Mouse (Mus musculus): ENCODE data around the gene Olfr288. TPM values are rescaled to one million over a fixed set of nuclear protein-coding genes. Genes with fewer than 3 reads are reported as not detected.

Olfr288 gene
- polyA plus RNA-seq (2012; rRNA removed), result not detected in 2 replicates

DNA sequence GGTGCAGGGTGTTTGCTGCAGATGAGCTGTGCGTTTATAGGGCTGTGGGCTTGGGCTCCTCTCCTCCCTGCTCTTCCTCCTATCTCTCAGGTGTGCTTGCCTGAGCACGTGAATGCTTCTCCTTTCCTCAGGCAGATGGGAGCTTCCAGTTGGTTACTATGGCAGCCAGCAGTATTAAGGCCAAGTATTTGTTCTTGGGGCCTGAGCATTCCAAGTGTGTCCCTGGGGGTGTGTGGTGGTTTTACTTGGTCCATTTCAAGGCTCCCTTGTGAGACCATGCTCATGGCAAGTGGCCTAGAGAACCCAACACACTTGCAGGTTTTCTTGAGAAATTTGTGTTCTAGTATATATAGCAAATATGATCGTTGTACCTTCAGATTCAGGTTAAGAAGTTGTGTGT is at the start of gene Olfr288:
Olfr288 (minus strand) TSS at position 101 of the 400 bp plus-strand sequence.
- no peak within 1 kb of the TSS for H3K4me3 ChIP-seq (ENCODE audit: extremely low read depth, insufficient read depth, insufficient read length)
- no peaks in the 10 kb centered on the region for H3K36me3 ChIP-seq (ENCODE audit: control insufficient read depth, insufficient read depth, low read length)
- no peaks in the 10 kb centered on the region for H3K27me3 ChIP-seq (ENCODE audit: control insufficient read depth, insufficient read depth, low read length)
- H3K27ac ChIP-seq (ENCODE audit: insufficient read depth, low read length), result no peak within 1 kb of the TSS
- WGBS, result 74% methylated on average over 3 of the region's 3 CpGs
- no peak for TF ChIP-seq POLR2A (IDR thresholded peaks at IDR 0.05; ENCODE audit: low read depth, low read length)
- no peak for TF ChIP-seq CTCF (IDR thresholded peaks at IDR 0.05; ENCODE audit: extremely low read depth, insufficient read depth, insufficient read length, insufficient replicate concordance)
- DNase-seq (ENCODE audit: low read depth in 1 of 2, low spot score in 2 of 2), result no peak
- H3K4me1 ChIP-seq (ENCODE audit: control insufficient read depth, insufficient read depth, insufficient read length), result no peaks in the 10 kb centered on the region

DNA sequence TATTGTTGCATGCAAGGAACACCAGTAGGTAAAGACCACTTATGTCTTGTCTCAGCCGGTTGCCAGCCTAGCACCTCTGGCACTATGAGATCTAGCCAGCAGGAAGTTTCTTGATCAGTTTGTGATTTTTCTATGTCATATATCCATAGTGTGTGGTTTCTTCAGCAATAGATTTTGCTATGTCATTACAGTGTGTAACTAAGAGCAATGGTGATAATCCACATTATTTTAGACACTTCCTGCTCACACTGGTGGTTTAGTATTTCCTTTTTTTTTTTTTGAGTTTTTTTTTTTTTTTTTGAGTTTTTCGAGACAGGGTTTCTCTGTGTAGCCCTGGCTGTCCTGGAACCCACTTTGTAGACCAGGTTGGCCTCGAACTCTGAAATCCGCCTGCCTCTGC is 40.1 kb upstream of the Olfr288 start:
- Histone ChIP-seq H3K4me1 (ENCODE audit: control insufficient read depth, insufficient read depth, insufficient read length) (no peaks in the 10 kb centered on the region), H3K36me3 (ENCODE audit: control insufficient read depth, insufficient read depth, low read length) (no peaks in the 10 kb centered on the region), H3K27me3 (ENCODE audit: control insufficient read depth, insufficient read depth, low read length) (no peaks in the 10 kb centered on the region), H3K27ac (ENCODE audit: insufficient read depth, low read length) (no peak overlapping the region), H3K4me3 (ENCODE audit: extremely low read depth, insufficient read depth, insufficient read length) (no peak overlapping the region)
- TF ChIP-seq CTCF (IDR thresholded peaks at IDR 0.05; ENCODE audit: extremely low read depth, insufficient read depth, insufficient read length, insufficient replicate concordance) (no peak), POLR2A (IDR thresholded peaks at IDR 0.05; ENCODE audit: low read depth, low read length) (no peak)
- WGBS, result 39% methylated on average over 4 of the region's 4 CpGs
- no peak for DNase-seq (ENCODE audit: low read depth in 1 of 2, low spot score in 2 of 2)

DNA sequence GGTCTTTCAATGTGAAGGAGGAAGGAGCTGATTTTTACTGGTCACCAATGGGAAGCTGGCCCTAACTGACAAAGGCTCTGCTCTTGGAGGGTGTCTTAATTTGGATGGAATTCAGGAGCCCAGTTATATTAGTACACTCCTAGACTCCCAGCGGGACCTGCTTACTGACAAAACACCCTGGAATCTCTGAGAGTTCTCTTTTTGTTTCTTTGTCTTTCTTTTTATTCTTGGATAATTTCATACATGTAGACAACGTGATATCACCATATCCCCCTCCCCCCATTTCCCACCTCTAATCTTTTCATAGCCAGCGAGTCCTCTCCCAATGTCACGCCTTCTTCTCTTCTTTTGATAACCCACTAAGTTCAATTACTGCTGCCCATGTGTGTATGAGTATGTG is 39.0 kb upstream of the Olfr288 start, which contains the start of gene Olfr286:
Olfr286 (minus strand) TSS at position 101 of the 400 bp plus-strand sequence.
- no peak for TF ChIP-seq CTCF (IDR thresholded peaks at IDR 0.05; ENCODE audit: extremely low read depth, insufficient read depth, insufficient read length, insufficient replicate concordance)
- no peak for TF ChIP-seq POLR2A (IDR thresholded peaks at IDR 0.05; ENCODE audit: low read depth, low read length)
- no peaks in the 10 kb centered on the region for H3K36me3 ChIP-seq (ENCODE audit: control insufficient read depth, insufficient read depth, low read length)
- no peak within 1 kb of the TSS for H3K4me3 ChIP-seq (ENCODE audit: extremely low read depth, insufficient read depth, insufficient read length)
- no peaks in the 10 kb centered on the region for H3K4me1 ChIP-seq (ENCODE audit: control insufficient read depth, insufficient read depth, insufficient read length)
- WGBS, result 89% methylated on average over 4 of the region's 4 CpGs
- H3K27ac ChIP-seq (ENCODE audit: insufficient read depth, low read length), result no peak within 1 kb of the TSS
- no peak for DNase-seq (ENCODE audit: low read depth in 1 of 2, low spot score in 2 of 2)
- no peaks in the 10 kb centered on the region for H3K27me3 ChIP-seq (ENCODE audit: control insufficient read depth, insufficient read depth, low read length)

DNA sequence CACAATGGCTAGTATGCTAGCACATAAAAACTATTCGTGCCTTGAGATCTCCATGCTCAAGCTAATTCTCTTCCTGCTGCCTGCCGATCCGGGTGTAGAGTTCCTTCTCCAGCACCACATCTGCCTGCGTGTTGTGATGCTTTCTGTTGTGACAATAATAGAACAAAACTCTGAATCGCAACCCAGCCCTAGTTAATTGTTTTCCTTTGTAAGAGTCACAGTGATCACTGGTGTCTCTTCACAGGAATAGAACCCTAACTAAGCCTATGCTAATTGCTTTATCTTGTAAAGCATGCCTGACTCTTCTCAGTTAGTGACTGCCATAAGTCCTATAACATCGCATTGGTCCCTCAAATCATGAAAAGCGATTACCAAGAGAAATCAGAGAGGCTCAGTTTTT is 30.8 kb upstream of the Olfr288 start:
- 76% methylated on average over 7 of the region's 7 CpGs for WGBS
- DNase-seq (ENCODE audit: low read depth in 1 of 2, low spot score in 2 of 2), result no peak
- no peak overlapping the region for H3K4me3 ChIP-seq (ENCODE audit: extremely low read depth, insufficient read depth, insufficient read length)
- no peak overlapping the region for H3K27ac ChIP-seq (ENCODE audit: insufficient read depth, low read length)
- TF ChIP-seq CTCF (IDR thresholded peaks at IDR 0.05; ENCODE audit: extremely low read depth, insufficient read depth, insufficient read length, insufficient replicate concordance) (no peak), POLR2A (IDR thresholded peaks at IDR 0.05; ENCODE audit: low read depth, low read length) (no peak)
- H3K27me3 ChIP-seq (ENCODE audit: control insufficient read depth, insufficient read depth, low read length), result no peaks in the 10 kb centered on the region
- H3K36me3 ChIP-seq (ENCODE audit: control insufficient read depth, insufficient read depth, low read length), result no peaks in the 10 kb centered on the region
- H3K4me1 ChIP-seq (ENCODE audit: control insufficient read depth, insufficient read depth, insufficient read length), result no peaks in the 10 kb centered on the region

DNA sequence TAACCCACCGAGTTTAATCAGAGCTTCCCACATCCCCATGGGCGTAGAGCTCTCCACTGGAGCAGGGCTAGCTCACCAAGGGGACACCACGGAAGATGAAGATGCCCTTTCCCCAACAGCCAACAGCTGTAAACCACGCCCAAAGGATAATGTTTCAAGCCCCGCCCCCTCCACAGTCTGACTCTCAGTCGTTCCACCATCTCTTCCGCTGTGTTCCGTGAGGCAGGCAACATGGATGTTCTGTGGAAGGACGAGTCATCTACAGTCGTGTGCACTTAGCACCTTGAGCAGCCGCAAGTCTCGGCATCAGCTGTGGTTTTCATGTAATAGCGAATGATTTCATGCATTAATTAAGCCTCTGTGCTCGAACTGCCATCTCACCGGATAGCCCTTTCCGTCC is 30.3 kb upstream of the Olfr288 start:
- H3K27ac ChIP-seq (ENCODE audit: insufficient read depth, low read length), result no peak overlapping the region
- TF ChIP-seq CTCF (IDR thresholded peaks at IDR 0.05; ENCODE audit: extremely low read depth, insufficient read depth, insufficient read length, insufficient replicate concordance) (no peak), POLR2A (IDR thresholded peaks at IDR 0.05; ENCODE audit: low read depth, low read length) (no peak)
- 49% methylated on average over 16 of the region's 16 CpGs for WGBS
- no peak overlapping the region for H3K4me3 ChIP-seq (ENCODE audit: extremely low read depth, insufficient read depth, insufficient read length)
- no peak for DNase-seq (ENCODE audit: low read depth in 1 of 2, low spot score in 2 of 2)
- H3K27me3 ChIP-seq (ENCODE audit: control insufficient read depth, insufficient read depth, low read length), result no peaks in the 10 kb centered on the region
- no peaks in the 10 kb centered on the region for H3K36me3 ChIP-seq (ENCODE audit: control insufficient read depth, insufficient read depth, low read length)
- H3K4me1 ChIP-seq (ENCODE audit: control insufficient read depth, insufficient read depth, insufficient read length), result no peaks in the 10 kb centered on the region

DNA sequence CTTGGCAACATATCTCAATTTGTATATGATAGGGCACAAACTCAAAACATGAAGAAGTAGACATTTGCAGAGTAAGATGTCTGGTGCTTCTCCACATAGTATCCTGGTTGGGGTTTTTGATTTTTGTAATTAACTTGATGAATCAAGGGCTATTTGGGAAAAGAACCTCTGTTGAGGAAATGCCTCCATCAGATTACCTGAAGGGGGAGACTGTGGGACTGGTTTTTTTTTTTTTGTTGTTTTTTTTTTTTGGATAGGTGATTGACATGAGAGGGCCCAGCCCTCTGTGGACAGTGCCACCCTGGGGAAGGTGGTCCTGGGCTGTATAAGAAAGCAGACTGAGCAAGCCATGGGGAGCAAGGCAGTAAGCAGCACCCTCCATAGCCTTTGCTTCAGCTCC is 27.0 kb upstream of the Olfr288 start:
- Histone ChIP-seq H3K4me1 (ENCODE audit: control insufficient read depth, insufficient read depth, insufficient read length) (no peaks in the 10 kb centered on the region), H3K4me3 (ENCODE audit: extremely low read depth, insufficient read depth, insufficient read length) (no peak overlapping the region), H3K27ac (ENCODE audit: insufficient read depth, low read length) (no peak overlapping the region), H3K36me3 (ENCODE audit: control insufficient read depth, insufficient read depth, low read length) (no peaks in the 10 kb centered on the region), H3K27me3 (ENCODE audit: control insufficient read depth, insufficient read depth, low read length) (no peaks in the 10 kb centered on the region)
- no peak for DNase-seq (ENCODE audit: low read depth in 1 of 2, low spot score in 2 of 2)
- no peak for TF ChIP-seq CTCF (IDR thresholded peaks at IDR 0.05; ENCODE audit: extremely low read depth, insufficient read depth, insufficient read length, insufficient replicate concordance)
- no peak for TF ChIP-seq POLR2A (IDR thresholded peaks at IDR 0.05; ENCODE audit: low read depth, low read length)

DNA sequence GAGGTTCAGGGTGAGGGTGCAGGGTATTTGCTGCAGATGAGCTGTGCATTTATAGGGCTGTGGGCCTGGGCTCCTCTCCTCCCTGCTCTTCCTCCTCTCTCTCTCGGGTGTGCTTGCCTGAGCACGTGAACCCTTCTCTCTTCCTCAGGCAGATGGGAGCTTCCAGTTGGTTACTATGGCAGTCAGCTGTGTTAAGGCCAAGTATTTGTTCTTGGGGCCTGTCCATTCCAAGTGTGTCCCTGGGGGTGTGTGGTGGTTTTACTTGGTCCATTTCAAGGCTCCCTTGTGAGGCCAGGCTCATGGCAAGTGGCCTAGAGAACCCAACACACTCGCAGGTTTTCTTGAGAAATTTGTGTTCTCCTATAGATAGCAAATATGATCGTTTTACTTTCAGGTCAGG is 25.5 kb upstream of the Olfr288 start, which contains the start of the genes Gm44579 and Olfr287:
Gm44579 (minus strand) TSS at position 101 of the 400 bp plus-strand sequence.
Olfr287 (minus strand) TSS at position 180 of the 400 bp plus-strand sequence.
- no peaks in the 10 kb centered on the region for H3K36me3 ChIP-seq (ENCODE audit: control insufficient read depth, insufficient read depth, low read length)

More for the DNA sequence above, 25.5 kb upstream of the Olfr288 start, which contains the start of the genes Gm44579 and Olfr287:
- Histone ChIP-seq H3K4me1 (ENCODE audit: control insufficient read depth, insufficient read depth, insufficient read length) (no peaks in the 10 kb centered on the region), H3K27ac (ENCODE audit: insufficient read depth, low read length) (no peak within 1 kb of the TSS), H3K4me3 (ENCODE audit: extremely low read depth, insufficient read depth, insufficient read length) (no peak within 1 kb of the TSS), H3K27me3 (ENCODE audit: control insufficient read depth, insufficient read depth, low read length) (no peaks in the 10 kb centered on the region)
- DNase-seq (ENCODE audit: low read depth in 1 of 2, low spot score in 2 of 2), result no peak
- no peak for TF ChIP-seq POLR2A (IDR thresholded peaks at IDR 0.05; ENCODE audit: low read depth, low read length)
- 77% methylated on average over 4 of the region's 4 CpGs for WGBS

All from spleen, adult 2 months (tissue).